Mouse (Mus musculus) CH12.LX (cell line): ENCODE results near the gene Acox3. TPM values are rescaled to one million over a fixed set of nuclear protein-coding genes. Genes with fewer than 3 reads are reported as not detected.
A peak's percentile ranks its signal among the peaks of the same experiment; 100 is the strongest.

ENCODE experiments used
- DNase-seq: peaks from one replicate; pipeline ENCODE4 v3.0.0-alpha.2; 2013; ENCODE audit errors: extremely low read depth
- H3K27ac ChIP-seq: 2 replicates; pipeline ENCODE4 v1.5.1; 2012; ENCODE audit warnings: low read depth, mild to moderate bottlenecking, control low read depth, moderate library complexity; ENCODE audit not compliant: insufficient read depth
- H3K27me3 ChIP-seq: replicated peaks from 2 replicates; pipeline ENCODE3; 2012; ENCODE audit warnings: inconsistent platforms
- H3K36me3 ChIP-seq, 2 experiments: replicated peaks in 1 of 2; 2 replicates each; pipeline versions ENCODE3 to v1.6.1; 2012; ENCODE audit warnings: inconsistent platforms in 1 of 2, low read length in 1 of 2, mild to moderate bottlenecking in 1 of 2, mixed read lengths in 1 of 2, moderate library complexity in 1 of 2; ENCODE audit not compliant: control insufficient read depth in 1 of 2, insufficient read depth in 1 of 2
- H3K4me1 ChIP-seq, 2 experiments: 2 replicates each; pipeline ENCODE4 v1.6.1; 2012; ENCODE audit warnings: inconsistent platforms in 1 of 2, moderate library complexity in 1 of 2; ENCODE audit not compliant: insufficient read depth in 2 of 2, control insufficient read depth in 1 of 2
- H3K4me2 ChIP-seq: 2 replicates; pipeline ENCODE4 v1.6.1; 2012; ENCODE audit warnings: low read depth, mild to moderate bottlenecking, control low read depth; ENCODE audit not compliant: poor library complexity, insufficient read depth, severe bottlenecking
- H3K4me3 ChIP-seq, 3 experiments: fragments of 150-350 bp in 1 of 3; sonication (generic) in 1 of 3; replicated peaks in 1 of 3; 2 replicates each; pipeline versions ENCODE3 to v1.5.1; 2011 to 2012; ENCODE audit warnings: low read depth in 2 of 3, low read length in 2 of 3, mild to moderate bottlenecking in 2 of 3, moderate library complexity in 2 of 3, control low read depth in 1 of 3, improper control_type of control experiment in 1 of 3, inconsistent platforms in 1 of 3, mixed read lengths in 1 of 3; ENCODE audit not compliant: poor library complexity in 1 of 3
- H3K79me2 ChIP-seq: replicated peaks from 2 replicates; pipeline ENCODE4 v1.6.1; 2012; ENCODE audit warnings: mild to moderate bottlenecking, moderate library complexity; ENCODE audit not compliant: control insufficient read depth, poor library complexity, insufficient read depth, severe bottlenecking; ENCODE audit errors: extremely low read depth
- H3K9ac ChIP-seq: 2 replicates; pipeline ENCODE4 v1.6.1; 2012; ENCODE audit warnings: low read depth, mild to moderate bottlenecking, control low read depth, moderate library complexity; ENCODE audit not compliant: insufficient read depth
- H3K9me3 ChIP-seq: replicated peaks from 2 replicates; pipeline ENCODE3; 2012; ENCODE audit warnings: low read length, inconsistent platforms, mixed read lengths
- BHLHE40 ChIP-seq: IDR thresholded peaks from 2 replicates; pipeline ENCODE4 v1.6.1; 2011; ENCODE audit warnings: mild to moderate bottlenecking, low read depth, low read length, improper control_type of control experiment
- CHD1 ChIP-seq: IDR thresholded peaks from 2 replicates; pipeline ENCODE4 v1.6.1; 2012; ENCODE audit warnings: low read depth, low read length, improper control_type of control experiment, inconsistent platforms
- CHD2 ChIP-seq: IDR thresholded peaks from 2 replicates; pipeline ENCODE4 v1.6.1; 2011; ENCODE audit warnings: low read length, improper control_type of control experiment
- CTCF ChIP-seq, 2 experiments: IDR thresholded peaks in 1 of 2; conservative IDR thresholded peaks in 1 of 2; 2 replicates each; pipeline ENCODE4 v1.5.1; 2011 to 2012; ENCODE audit warnings: low read depth in 2 of 2, low read length in 2 of 2, improper control_type of control experiment in 1 of 2, inconsistent platforms in 1 of 2, mild to moderate bottlenecking in 1 of 2, moderate library complexity in 1 of 2
- E2F4 ChIP-seq: IDR thresholded peaks from 2 replicates; pipeline ENCODE4 v1.6.1; 2011; ENCODE audit warnings: low read depth, low read length, improper control_type of control experiment; ENCODE audit not compliant: insufficient replicate concordance
- ELF1 ChIP-seq: IDR thresholded peaks from 2 replicates; pipeline ENCODE4 v1.6.1; 2014; ENCODE audit warnings: low read depth, mild to moderate bottlenecking, inconsistent platforms, low read length, improper control_type of control experiment
- EP300 ChIP-seq: IDR thresholded peaks from 2 replicates; pipeline ENCODE4 v1.6.1; 2011; ENCODE audit warnings: low read length, improper control_type of control experiment
- ETS1 ChIP-seq: conservative IDR thresholded peaks from 2 replicates; pipeline ENCODE4 v1.6.1; 2012; ENCODE audit warnings: low read depth, mild to moderate bottlenecking, inconsistent platforms, low read length, improper control_type of control experiment, moderate library complexity
- HCFC1 ChIP-seq: IDR thresholded peaks from 2 replicates; pipeline ENCODE4 v1.6.1; 2012; ENCODE audit warnings: low read depth, mild to moderate bottlenecking, inconsistent platforms, low read length, improper control_type of control experiment
- IRF4 ChIP-seq: IDR thresholded peaks from 2 replicates; pipeline ENCODE4 v1.6.1; 2014; ENCODE audit warnings: low read depth, mild to moderate bottlenecking, inconsistent platforms, low read length, improper control_type of control experiment
- JUN ChIP-seq: IDR thresholded peaks from 2 replicates; pipeline ENCODE4 v1.6.1; 2011; ENCODE audit warnings: low read depth, mild to moderate bottlenecking, low read length, improper control_type of control experiment, moderate library complexity; ENCODE audit not compliant: insufficient read depth
- KAT2A ChIP-seq: IDR thresholded peaks from 2 replicates; pipeline ENCODE4 v1.6.1; 2012; ENCODE audit warnings: low read length, improper control_type of control experiment, inconsistent platforms; ENCODE audit not compliant: insufficient replicate concordance
- MEF2A ChIP-seq: IDR thresholded peaks from 2 replicates; pipeline ENCODE4 v1.6.1; 2014; ENCODE audit warnings: low read depth, mild to moderate bottlenecking, inconsistent platforms, low read length, improper control_type of control experiment, borderline replicate concordance
- MXI1 ChIP-seq: IDR thresholded peaks from 2 replicates; pipeline ENCODE4 v1.6.1; 2011; ENCODE audit warnings: mild to moderate bottlenecking, low read depth, low read length, improper control_type of control experiment
- MYC ChIP-seq: IDR thresholded peaks from 2 replicates; pipeline ENCODE4 v1.6.1; 2011; ENCODE audit warnings: low read depth, mild to moderate bottlenecking, improper control_type of control experiment, low read length
- NELFE ChIP-seq: IDR thresholded peaks from 2 replicates; pipeline ENCODE4 v1.6.1; 2011; ENCODE audit warnings: low read depth, low read length, improper control_type of control experiment
- NRF1 ChIP-seq: IDR thresholded peaks from 2 replicates; pipeline ENCODE4 v1.6.1; 2014; ENCODE audit warnings: low read depth, mild to moderate bottlenecking, inconsistent platforms, low read length, improper control_type of control experiment, moderate library complexity
- PAX5 ChIP-seq: IDR thresholded peaks from 2 replicates; pipeline ENCODE4 v1.6.1; 2012; ENCODE audit warnings: low read length, inconsistent platforms, mixed read lengths
- POLR2AphosphoS2 ChIP-seq: IDR thresholded peaks from 2 replicates; pipeline ENCODE4 v1.6.1; 2011; ENCODE audit warnings: low read depth, low read length, improper control_type of control experiment
- RAD21 ChIP-seq: IDR thresholded peaks from 2 replicates; pipeline ENCODE4 v1.6.1; 2011; ENCODE audit warnings: low read depth, mild to moderate bottlenecking, low read length, improper control_type of control experiment, moderate library complexity
- SIN3A ChIP-seq: IDR thresholded peaks from 2 replicates; pipeline ENCODE4 v1.6.1; 2012; ENCODE audit warnings: low read length, improper control_type of control experiment, inconsistent platforms
- TBP ChIP-seq: conservative IDR thresholded peaks from 2 replicates; pipeline ENCODE4 v1.6.1; 2011; ENCODE audit warnings: low read depth, low read length, improper control_type of control experiment
- UBTF ChIP-seq: IDR thresholded peaks from 2 replicates; pipeline ENCODE4 v1.6.1; 2012; ENCODE audit warnings: low read depth, mild to moderate bottlenecking, inconsistent platforms, low read length, improper control_type of control experiment, moderate library complexity
- USF1 ChIP-seq: IDR thresholded peaks from 2 replicates; pipeline ENCODE4 v1.6.1; 2014; ENCODE audit warnings: low read depth, mild to moderate bottlenecking, inconsistent platforms, low read length, improper control_type of control experiment
- USF2 ChIP-seq: conservative IDR thresholded peaks from 2 replicates; pipeline ENCODE4 v1.6.1; 2011; ENCODE audit warnings: low read depth, low read length, improper control_type of control experiment
- ZC3H11A ChIP-seq: IDR thresholded peaks from 2 replicates; pipeline ENCODE4 v1.6.1; 2012; ENCODE audit warnings: low read depth, mild to moderate bottlenecking, inconsistent platforms, low read length, improper control_type of control experiment
- ZKSCAN1 ChIP-seq: IDR thresholded peaks from 2 replicates; pipeline ENCODE4 v1.6.1; 2012; ENCODE audit warnings: low read depth, inconsistent platforms, low read length, improper control_type of control experiment, borderline replicate concordance
- ZMIZ1 ChIP-seq: IDR thresholded peaks from 2 replicates; pipeline ENCODE4 v1.6.1; 2012; ENCODE audit warnings: low read depth, mild to moderate bottlenecking, inconsistent platforms, low read length, improper control_type of control experiment
- ZNF384 ChIP-seq: IDR thresholded peaks from 2 replicates; pipeline ENCODE4 v1.6.1; 2012; ENCODE audit warnings: low read depth, low read length, improper control_type of control experiment, inconsistent platforms
- dilution Hi-C: fragments of 300-500 bp; cut with MboI; formaldehyde crosslinking; loops from 2 replicates; pipeline ENCODE4 v1.14.3; 2020; ENCODE audit warnings: low sequenced_read_pairs; ENCODE audit not compliant: extremely low pct_unique_long_range_greater_than_20kb, extremely low pct_ligation_motif_present
- in situ Hi-C: fragments of 300-500 bp; cut with MboI; formaldehyde crosslinking; loops from 3 replicates; pipeline ENCODE4 v1.14.3; 2019; ENCODE audit warnings: low sequenced_read_pairs, low pct_ligation_motif_present, low pct_unique_long_range_greater_than_20kb, mixed read lengths
- polyA plus RNA-seq: library from polyadenylated mRNA; unstranded; fragments of >175 nt; gene quantifications from 2 replicates; pipeline ENCODE4 v1.2.1, GENCODE M21; 2012; ENCODE audit warnings: low read depth; ENCODE audit not compliant: insufficient read length
- total RNA-seq, 2 experiments: library from RNA; depleted of rRNA; stranded (reverse); fragments of 300-350 nt in 1 of 2; fragments of >200 nt in 1 of 2; gene quantifications; 2 replicates each; pipeline ENCODE4 v1.2.3; 2012 to 2014

The Acox3 gene
- total and polyA plus RNA-seq, 3 experiments: 11.5 to 32.3 (median 22.3) TPM

GRCm38 (mm10) chr5:35571546-35571945 is 11.3 kb upstream of the Acox3 start:
- in situ Hi-C loops (no loop called here), dilution Hi-C loops (no loop called here)
- Histone ChIP-seq H3K27ac (no peak overlapping the region), H3K9me3 (no peaks in the 10 kb centered on the region), H3K79me2 (0 out of 2 replicates have a peak, but pooled peaks cover 6% of the 10 kb centered on the region), H3K4me3 (no peak overlapping the region), H3K4me1 (peaks cover 6 to 9% of the 10 kb centered on the region in 2 experiments; a peak in 3 of 4 replicates), H3K9ac (no peak overlapping the region), H3K36me3 (peaks cover 53 to 71% of the 10 kb centered on the region in 2 experiments), H3K4me2 (no peak overlapping the region)
- DNase-seq: no peak
- no peak for TF ChIP-seq USF1
- TF ChIP-seq MXI1: no peak
- TF ChIP-seq MYC: no peak
- no peak for TF ChIP-seq NELFE
- TF ChIP-seq HCFC1: no peak
- TF ChIP-seq UBTF: no peak
- no peak for TF ChIP-seq TBP
- no peak for TF ChIP-seq USF2
- no peak for TF ChIP-seq NRF1
- TF ChIP-seq CHD2: no peak
- TF ChIP-seq ZKSCAN1: no peak
- no peak for TF ChIP-seq POLR2AphosphoS2
- TF ChIP-seq ETS1: no peak
- no peak for TF ChIP-seq EP300
- TF ChIP-seq ZMIZ1: no peak
- TF ChIP-seq ZC3H11A: no peak
- TF ChIP-seq BHLHE40: no peak
- no peak for TF ChIP-seq IRF4
- TF ChIP-seq KAT2A: no peak
- no peak for TF ChIP-seq CTCF (conservative IDR thresholded peaks at IDR 0.05 in 1 of 2, IDR thresholded peaks at IDR 0.05 in 1 of 2; ENCODE audit: low read depth in 2 of 2, low read length in 2 of 2)
- TF ChIP-seq, all 38 proteins: peak for 0
- no peaks in the 10 kb centered on the region for H3K27me3 ChIP-seq

DNA sequence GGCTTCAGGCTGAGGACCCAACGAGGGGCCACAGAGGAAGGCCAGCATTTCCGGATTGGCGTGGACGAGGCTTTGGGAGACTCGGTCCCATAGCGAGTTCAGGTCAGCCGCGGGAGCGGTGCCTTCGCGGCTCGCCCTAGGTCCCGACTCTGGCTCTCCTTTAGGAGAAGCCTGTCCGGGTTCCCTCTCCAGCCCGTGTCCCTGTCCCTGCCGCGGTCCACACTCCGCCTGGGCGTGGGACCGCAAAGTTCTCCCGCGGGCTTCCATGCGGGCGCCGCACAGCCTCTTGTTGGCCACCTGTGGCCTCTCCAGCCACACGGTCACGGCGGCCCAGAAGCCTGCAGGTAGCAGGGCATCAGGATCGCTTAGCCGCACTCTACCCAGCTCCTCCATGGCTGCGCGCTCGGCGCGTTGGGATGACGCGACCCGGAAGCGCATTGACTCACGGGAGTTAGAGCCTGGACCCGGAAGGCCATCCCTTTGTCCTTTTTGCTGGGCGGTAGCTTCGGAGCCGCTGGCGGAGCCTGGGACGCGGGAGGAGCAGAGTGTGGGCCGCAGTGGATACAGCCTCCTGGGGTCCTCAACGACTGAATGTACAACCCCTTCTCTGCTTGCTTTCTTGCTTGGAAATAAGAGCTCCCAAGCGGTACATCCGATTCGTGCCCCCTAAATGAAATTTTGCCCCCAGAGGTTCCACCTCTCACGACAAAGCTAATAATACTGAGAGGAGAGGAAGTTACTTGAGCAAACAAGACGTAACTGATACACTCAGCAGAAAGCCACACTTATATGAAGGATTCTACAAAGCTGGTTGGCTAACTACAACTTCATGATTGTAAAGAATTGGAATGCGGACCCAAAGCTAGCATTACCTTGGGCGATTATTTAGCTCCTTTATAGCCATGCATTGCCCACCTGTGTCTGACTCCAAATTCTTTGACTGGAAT is 7.9 kb upstream of the Acox3 start, which contains the start of gene Trmt44:
TSS of gene Trmt44 (minus strand) at position 418 of the 947 bp plus-strand sequence.
- Histone ChIP-seq H3K79me2 (0 out of 2 replicates have a peak, but pooled peaks cover 6% of the 10 kb centered on the region), H3K27me3 (peaks cover 6% of the 10 kb centered on the region), H3K9me3 (no peaks in the 10 kb centered on the region), H3K4me3 (peak within 1 kb of the TSS; percentile 83 to 99 (median 95)), H3K36me3 (peaks cover 25 to 39% of the 10 kb centered on the region in 2 experiments), H3K4me2 (peak within 1 kb of the TSS; percentile 87), H3K9ac (peak within 1 kb of the TSS; percentile 72), H3K4me1 (peaks cover 6 to 9% of the 10 kb centered on the region in 2 experiments; a peak in 3 of 4 replicates), H3K27ac (no peak within 1 kb of the TSS)
- peak; percentile 81 for DNase-seq
- dilution Hi-C loops: no loop called here
- in situ Hi-C loops: no loop called here
- TF ChIP-seq ELF1 (peak; percentile 100), ZNF384 (no peak), NELFE (peak; percentile 94), POLR2AphosphoS2 (peak; percentile 89), CHD1 (no peak), E2F4 (peak; percentile 22; the same call in 1 of the 2 replicates), USF1 (no peak), NRF1 (peak; percentile 47; the same call in 1 of the 2 replicates), MEF2A (peak; percentile 81), EP300 (no peak), ZMIZ1 (peak; percentile 83), CHD2 (peak; percentile 75), CTCF (conservative IDR thresholded peaks at IDR 0.05 in 1 of 2, IDR thresholded peaks at IDR 0.05 in 1 of 2; ENCODE audit: low read depth in 2 of 2, low read length in 2 of 2) (no peak), JUN (no peak), PAX5 (no peak), USF2 (no peak), UBTF (no peak), SIN3A (peak; percentile 99), ZC3H11A (no peak), RAD21 (no peak), TBP (peak; percentile 83)
